Mouse (Mus musculus) lung, embryonic 14.5 days (tissue): Measurements from ENCODE around the gene Stpg3. TPM values are rescaled to one million over a fixed set of nuclear protein-coding genes. Genes with fewer than 3 reads are reported as not detected.

ENCODE experiments used
- ATAC-seq: fragments of 200-750 bp; cut with Nextera tagmentation; 2 replicates; pipeline ENCODE4 v1.8.0; 2017; ENCODE audit warnings: mild to moderate bottlenecking, moderate TSS enrichment, moderate library complexity; ENCODE audit not compliant: insufficient read depth
- DNase-seq: peaks from one replicate; pipeline ENCODE4 v3.0.0-alpha.2; 2015
- H3K27ac ChIP-seq: fragments of 300-500 bp; sonication (generic); 2 replicates; pipeline ENCODE4 v1.5.1; 2014; ENCODE audit warnings: low read depth, mild to moderate bottlenecking, moderate library complexity
- H3K27me3 ChIP-seq: fragments of 300-500 bp; sonication (generic); 2 replicates; pipeline ENCODE4 v1.6.1; 2014; ENCODE audit warnings: low read length, control low read depth; ENCODE audit not compliant: insufficient read depth
- H3K36me3 ChIP-seq: fragments of 300-500 bp; sonication (generic); 2 replicates; pipeline ENCODE4 v1.6.1; 2014; ENCODE audit warnings: control low read depth; ENCODE audit not compliant: insufficient read depth
- H3K4me1 ChIP-seq: fragments of 300-500 bp; sonication (generic); 2 replicates; pipeline ENCODE4 v1.6.1; 2014; ENCODE audit warnings: antibody characterized with exemption, control low read depth; ENCODE audit not compliant: insufficient read depth
- H3K4me2 ChIP-seq: fragments of 300-500 bp; sonication (generic); 2 replicates; pipeline ENCODE4 v1.6.1; 2014; ENCODE audit warnings: mild to moderate bottlenecking
- H3K4me3 ChIP-seq: fragments of 300-500 bp; sonication (generic); 2 replicates; pipeline ENCODE4 v1.5.1; 2014; ENCODE audit warnings: low read depth, low read length
- H3K9ac ChIP-seq: fragments of 300-500 bp; sonication (generic); 2 replicates; pipeline ENCODE4 v1.6.1; 2014
- H3K9me3 ChIP-seq: fragments of 300-500 bp; sonication (generic); 2 replicates; pipeline ENCODE4 v1.6.1; 2016; ENCODE audit warnings: low read depth, low read length, control low read depth
- CTCF ChIP-seq: IDR thresholded peaks from 2 replicates; pipeline ENCODE4 v1.5.1; 2016; ENCODE audit warnings: antibody characterized with exemption, low read depth
- WGBS: fragments of 180-500 bp; shearing (Covaris S2); extraction: QIAGEN DNeasy Blood & Tissue Kit; methylation state at CpG from one replicate; pipeline ENCODE4 v1.1.7; 2014; 5-methylcytosine and 5-hydroxymethylcytosine counted together
- polyA plus RNA-seq: library from polyadenylated mRNA; unstranded; fragments of >200 nt; fragmentation: Nextera tagmentation; extraction: Ambion mirVana; gene quantifications from 2 replicates; pipeline ENCODE4 v1.2.1, GENCODE M21; 2014

The Stpg3 gene
- polyA plus RNA-seq, 1 experiment from 2014 or later: not detected

- H3K27me3 ChIP-seq: peaks cover 23% of the 10 kb centered on the region
- no peak for ATAC-seq
- H3K36me3 ChIP-seq: peaks cover 11% of the 10 kb centered on the region; the same call in 1 of the 2 replicates
- peak within 1 kb of the TSS; percentile 60 for H3K9ac ChIP-seq
- no peak within 1 kb of the TSS for H3K27ac ChIP-seq
- WGBS: 1% methylated on average over 59 of the region's 59 CpGs
- TF ChIP-seq CTCF: no peak
- 0 out of 2 replicates have a peak, but pooled peaks cover 4% of the 10 kb centered on the region for H3K4me1 ChIP-seq
- H3K9me3 ChIP-seq: no peaks in the 10 kb centered on the region
- DNase-seq: no peak
- peak within 1 kb of the TSS; percentile 49 for H3K4me3 ChIP-seq
- peak within 1 kb of the TSS; percentile 93 for H3K4me2 ChIP-seq
Observed at GRCm38 (mm10) chr2:25242101-25242506, 27.7 kb upstream of the Stpg3 start, which contains the start of the genes Rnf208 and Cysrt1. TSS of gene Rnf208 (plus strand) at chr2:25242255. TSS of gene Cysrt1 (minus strand) at chr2:25242452.

DNA sequence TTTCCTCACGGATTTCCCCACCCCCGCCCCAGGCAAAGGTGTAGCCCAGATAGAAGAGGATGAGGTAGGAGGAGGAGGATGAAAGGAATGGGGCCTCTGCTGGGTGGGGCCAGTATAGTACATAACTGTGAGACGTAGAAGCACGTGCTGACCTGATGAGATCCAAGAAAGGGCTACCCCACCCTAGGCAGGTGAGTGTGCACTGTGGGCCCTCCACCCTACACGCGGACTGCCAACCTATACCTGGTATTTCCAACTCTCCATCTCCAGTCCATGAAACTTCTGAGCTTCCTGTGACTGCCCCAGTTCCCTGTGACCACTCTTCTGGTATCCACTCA is 27.0 kb upstream of the Stpg3 start:
- ATAC-seq: peak; percentile 21; the same call in 1 of the 2 replicates
- H3K9ac ChIP-seq: no peak overlapping the region
- 8% methylated on average over 6 of the region's 6 CpGs for WGBS

GRCm38 (mm10) chr2:25240723-25241437 is 26.4 kb upstream of the Stpg3 start:
- ATAC-seq (peak; percentile 83), DNase-seq (peak; percentile 87)
- WGBS: 1% methylated on average over 29 of the region's 29 CpGs
- Histone ChIP-seq H3K4me1 (0 out of 2 replicates have a peak, but pooled peaks cover 4% of the 10 kb centered on the region), H3K4me2 (peak overlapping the region; percentile 93), H3K4me3 (peak overlapping the region; percentile 49), H3K9me3 (no peaks in the 10 kb centered on the region), H3K9ac (peak overlapping the region; percentile 48), H3K27me3 (peaks cover 23% of the 10 kb centered on the region), H3K27ac (0 out of 2 replicates have a peak overlapping the region, but pooled peaks have one; percentile 46), H3K36me3 (peaks cover 5% of the 10 kb centered on the region; the same call in 1 of the 2 replicates)
- no peak for TF ChIP-seq CTCF

More for the DNA sequence above, 27.0 kb upstream of the Stpg3 start:
- Histone ChIP-seq H3K27me3 (peaks cover 23% of the 10 kb centered on the region), H3K4me1 (0 out of 2 replicates have a peak, but pooled peaks cover 4% of the 10 kb centered on the region), H3K4me2 (peak overlapping the region; percentile 93), H3K4me3 (peak overlapping the region; percentile 49; the same call in 1 of the 2 replicates), H3K27ac (no peak overlapping the region), H3K9me3 (no peaks in the 10 kb centered on the region), H3K36me3 (peaks cover 10% of the 10 kb centered on the region; the same call in 1 of the 2 replicates)
- TF ChIP-seq CTCF: no peak
- DNase-seq: no peak

DNA sequence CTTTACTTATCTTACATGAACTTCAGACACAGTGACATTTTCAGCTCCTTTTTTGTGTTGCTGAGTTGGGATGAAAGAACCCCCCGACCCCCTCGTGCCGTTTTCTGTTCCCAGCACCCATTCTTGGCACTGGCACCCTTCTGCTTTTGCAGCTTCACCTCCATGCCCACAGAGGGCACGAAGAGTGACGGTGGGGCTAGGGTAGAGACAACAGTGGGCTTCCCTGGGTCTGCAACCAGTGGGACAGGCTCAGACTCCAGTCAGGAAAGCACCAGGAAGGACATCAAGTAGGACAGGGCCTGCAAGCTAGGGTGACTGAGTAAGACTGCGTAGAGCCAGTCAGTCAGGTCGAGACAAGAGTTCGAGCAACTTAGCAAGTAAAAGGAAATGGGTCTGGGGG is 25.9 kb upstream of the Stpg3 start:
- Histone ChIP-seq H3K9me3 (no peaks in the 10 kb centered on the region), H3K27me3 (peaks cover 23% of the 10 kb centered on the region), H3K9ac (peak overlapping the region; percentile 48), H3K4me2 (peak overlapping the region; percentile 93), H3K36me3 (no peaks in the 10 kb centered on the region), H3K27ac (peak overlapping the region; percentile 46; the same call in 1 of the 2 replicates), H3K4me1 (0 out of 2 replicates have a peak, but pooled peaks cover 4% of the 10 kb centered on the region), H3K4me3 (peak overlapping the region; percentile 49)
- DNase-seq (no peak), ATAC-seq (peak; percentile 19; the same call in 1 of the 2 replicates)
- WGBS: 50% methylated on average over 8 of the region's 8 CpGs
- TF ChIP-seq CTCF: no peak

GRCm38 (mm10) chr2:25239766-25240165 is 25.3 kb upstream of the Stpg3 start:
- TF ChIP-seq CTCF: no peak

GRCm38 (mm10) chr2:25238106-25238505 is 23.7 kb upstream of the Stpg3 start:
- H3K36me3 ChIP-seq: no peaks in the 10 kb centered on the region
- no peaks in the 10 kb centered on the region for H3K9me3 ChIP-seq
- no peak overlapping the region for H3K4me3 ChIP-seq
- no peak overlapping the region for H3K9ac ChIP-seq
- no peak overlapping the region for H3K4me2 ChIP-seq
- 0 out of 2 replicates have a peak, but pooled peaks cover 4% of the 10 kb centered on the region for H3K4me1 ChIP-seq
- ATAC-seq (no peak), DNase-seq (no peak)
- H3K27me3 ChIP-seq: peaks cover 20% of the 10 kb centered on the region
- no peak overlapping the region for H3K27ac ChIP-seq
- no peak for TF ChIP-seq CTCF

More at GRCm38 (mm10) chr2:25239766-25240165, 25.3 kb upstream of the Stpg3 start:
- ATAC-seq: no peak
- Histone ChIP-seq H3K27ac (no peak overlapping the region), H3K4me2 (no peak overlapping the region), H3K9ac (no peak overlapping the region), H3K36me3 (no peaks in the 10 kb centered on the region), H3K4me1 (0 out of 2 replicates have a peak, but pooled peaks cover 4% of the 10 kb centered on the region), H3K4me3 (no peak overlapping the region), H3K27me3 (peaks cover 23% of the 10 kb centered on the region), H3K9me3 (no peaks in the 10 kb centered on the region)
- 81% methylated on average over 3 of the region's 3 CpGs for WGBS
- DNase-seq: no peak

- TF ChIP-seq CTCF: no peak
- H3K27me3 ChIP-seq: peaks cover 15% of the 10 kb centered on the region
- DNase-seq (no peak), ATAC-seq (no peak)
- no peak overlapping the region for H3K4me3 ChIP-seq
- H3K4me1 ChIP-seq: 0 out of 2 replicates have a peak, but pooled peaks cover 4% of the 10 kb centered on the region
- no peaks in the 10 kb centered on the region for H3K36me3 ChIP-seq
- H3K27ac ChIP-seq: no peak overlapping the region
- 46% methylated on average over 4 of the region's 4 CpGs for WGBS
- H3K9ac ChIP-seq: no peak overlapping the region
- no peak overlapping the region for H3K4me2 ChIP-seq
- no peaks in the 10 kb centered on the region for H3K9me3 ChIP-seq
Observed at GRCm38 (mm10) chr2:25237522-25237921, 23.1 kb upstream of the Stpg3 start.
